Mouse (Mus musculus) adrenal gland, adult 18-20 months (tissue): ENCODE results near the gene Ptma. TPM values are rescaled to one million over a fixed set of nuclear protein-coding genes. Genes with fewer than 3 reads are reported as not detected.
A peak's percentile ranks its signal among the peaks of the same experiment; 100 is the strongest.
"Not testable (repeated sequence)": the region's sequence is repeated elsewhere in the genome, so short reads cannot be mapped to it uniquely, and the experiment has no call there.

ENCODE experiments used
- DNase-seq, 2 experiments: peaks; one replicate each; pipeline ENCODE4 v3.0.0; 2021 to 2022; ENCODE audit warnings: low spot score in 2 of 2
- total RNA-seq, 2 experiments: library from RNA; stranded (reverse); gene quantifications; 1 replicate in 1 of 2; 2 replicates in 1 of 2; pipeline ENCODE4 v1.2.3; 2021

Ptma gene
- total RNA-seq, 2 experiments from 2014 or later = 463 to 486 TPM

DNA sequence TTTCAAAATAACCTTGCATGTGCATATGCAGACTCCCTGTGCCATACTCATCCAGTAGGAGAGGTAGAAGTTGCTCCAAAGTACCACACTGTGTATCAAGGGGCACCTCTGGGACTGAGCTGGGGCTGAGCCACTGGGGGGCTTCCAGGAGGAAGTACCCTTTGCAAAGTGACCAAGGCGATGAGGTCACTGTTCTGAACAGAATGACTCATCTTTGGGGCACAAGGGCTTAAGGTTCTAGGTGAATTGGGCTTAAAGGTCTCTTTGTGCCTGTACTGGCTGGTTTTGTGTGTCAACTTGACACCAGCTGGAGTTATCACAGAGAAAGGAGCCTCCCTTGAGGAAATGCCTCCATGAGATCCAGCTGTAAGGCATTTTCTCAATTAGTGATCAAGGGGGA lies 13.5 kb upstream of the Ptma start:
- DNase-seq = not testable (repeated sequence)

DNA sequence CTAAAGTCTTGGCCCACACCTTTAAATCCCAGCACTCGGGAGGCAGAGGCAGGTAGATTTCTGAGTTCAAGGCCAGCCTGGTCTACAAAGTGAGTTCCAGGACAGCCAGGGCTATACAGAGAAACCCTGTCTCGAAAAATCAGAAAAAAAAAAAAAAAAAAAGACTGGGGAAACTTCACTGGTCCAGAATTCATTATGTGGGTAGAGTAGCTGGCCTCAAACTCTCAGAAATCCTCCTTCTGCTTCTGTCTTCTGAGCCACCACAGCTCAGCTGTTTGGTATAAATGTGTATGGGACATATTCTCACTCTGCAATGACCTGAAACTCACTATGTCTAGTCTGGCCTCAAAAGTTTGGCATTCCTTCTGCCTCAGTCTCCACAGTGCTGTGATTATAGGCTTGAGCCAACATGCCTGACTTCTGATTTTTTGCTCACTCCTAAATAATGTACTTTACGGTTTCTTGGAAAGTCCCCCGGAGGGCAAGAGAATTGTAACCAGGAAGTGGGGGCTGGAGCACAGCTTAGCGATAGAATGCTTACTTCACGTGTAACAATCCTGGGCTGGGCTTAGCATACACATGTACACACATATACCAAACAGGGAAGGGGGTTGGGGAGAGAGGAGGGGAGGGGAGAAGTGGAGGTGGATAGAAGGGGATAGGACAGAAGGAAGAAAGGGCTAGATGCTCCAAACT lies 10.7 kb upstream of the Ptma start:
- DNase-seq = no peak

DNA sequence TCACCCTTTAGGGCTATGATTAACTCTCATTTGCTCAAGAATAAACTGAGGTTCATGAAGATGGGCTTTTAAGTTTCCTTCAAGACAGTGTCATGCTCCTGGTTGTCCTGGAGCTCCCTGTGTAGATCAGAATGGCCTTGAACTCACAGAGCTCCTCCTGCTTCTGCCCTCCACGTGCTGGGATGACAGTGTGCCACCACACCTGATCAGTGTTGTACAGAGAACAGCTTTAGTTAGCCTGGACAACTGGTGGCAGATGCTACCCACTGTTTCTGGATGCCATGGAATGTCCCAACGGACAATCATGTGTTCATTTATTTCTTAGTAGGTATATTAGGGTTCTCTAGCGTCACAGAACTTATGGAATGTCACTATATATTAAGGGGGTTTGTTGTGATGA lies 9.4 kb upstream of the Ptma start:
- DNase-seq = no peak

DNA sequence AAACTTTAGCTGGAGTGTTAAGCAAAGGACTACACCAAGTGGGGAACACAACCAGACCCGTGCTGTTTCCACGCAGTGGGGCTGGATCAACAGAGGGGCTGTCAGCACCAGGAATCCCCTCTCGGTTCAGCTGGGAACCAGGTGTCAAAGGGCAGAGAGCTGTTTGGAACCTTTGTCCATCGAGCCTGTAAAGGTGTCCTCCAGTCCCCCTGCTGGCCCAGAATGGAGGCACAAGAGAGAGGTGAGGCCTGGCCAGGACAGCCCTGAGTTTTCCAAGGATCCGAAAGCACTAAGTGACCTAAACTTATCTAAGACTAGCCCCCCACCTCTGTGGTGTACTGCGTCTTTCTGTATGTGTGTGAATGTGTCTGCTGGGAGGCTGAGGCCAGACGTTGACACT lies 6.2 kb upstream of the Ptma start:
- DNase-seq = peak in 1 of 2 experiments; percentile 39

DNA sequence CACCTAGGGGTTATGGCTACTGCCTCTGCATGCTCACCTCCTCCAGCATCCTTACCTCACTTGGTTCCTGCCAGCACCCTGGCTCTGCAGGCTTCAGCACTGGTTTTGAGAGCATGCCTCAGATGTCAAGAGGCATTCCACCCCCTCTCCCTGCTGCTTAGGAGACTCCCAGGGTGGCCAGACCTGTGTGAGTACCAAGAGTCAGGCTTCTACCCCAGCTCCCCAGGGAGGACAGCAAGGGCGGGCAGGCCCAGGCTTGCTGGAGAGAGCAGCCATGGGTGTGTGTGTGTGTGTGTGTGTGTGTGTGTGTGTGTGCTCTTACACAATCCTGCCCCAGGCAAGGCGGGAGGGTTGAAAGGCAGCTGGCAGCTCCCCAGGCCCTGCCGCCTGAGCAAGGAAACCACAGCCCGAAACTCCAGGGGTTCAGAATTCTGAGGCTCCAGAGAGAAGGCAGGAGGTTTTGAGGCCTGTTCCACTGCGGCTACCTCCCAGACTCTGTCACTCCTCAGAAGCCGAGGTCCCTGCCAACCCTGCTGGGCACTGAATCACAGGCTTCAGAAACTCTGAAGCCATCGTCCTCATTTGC lies 4.1 kb upstream of the Ptma start:
- peak in 1 of 2 experiments; percentile 44 for DNase-seq

DNA sequence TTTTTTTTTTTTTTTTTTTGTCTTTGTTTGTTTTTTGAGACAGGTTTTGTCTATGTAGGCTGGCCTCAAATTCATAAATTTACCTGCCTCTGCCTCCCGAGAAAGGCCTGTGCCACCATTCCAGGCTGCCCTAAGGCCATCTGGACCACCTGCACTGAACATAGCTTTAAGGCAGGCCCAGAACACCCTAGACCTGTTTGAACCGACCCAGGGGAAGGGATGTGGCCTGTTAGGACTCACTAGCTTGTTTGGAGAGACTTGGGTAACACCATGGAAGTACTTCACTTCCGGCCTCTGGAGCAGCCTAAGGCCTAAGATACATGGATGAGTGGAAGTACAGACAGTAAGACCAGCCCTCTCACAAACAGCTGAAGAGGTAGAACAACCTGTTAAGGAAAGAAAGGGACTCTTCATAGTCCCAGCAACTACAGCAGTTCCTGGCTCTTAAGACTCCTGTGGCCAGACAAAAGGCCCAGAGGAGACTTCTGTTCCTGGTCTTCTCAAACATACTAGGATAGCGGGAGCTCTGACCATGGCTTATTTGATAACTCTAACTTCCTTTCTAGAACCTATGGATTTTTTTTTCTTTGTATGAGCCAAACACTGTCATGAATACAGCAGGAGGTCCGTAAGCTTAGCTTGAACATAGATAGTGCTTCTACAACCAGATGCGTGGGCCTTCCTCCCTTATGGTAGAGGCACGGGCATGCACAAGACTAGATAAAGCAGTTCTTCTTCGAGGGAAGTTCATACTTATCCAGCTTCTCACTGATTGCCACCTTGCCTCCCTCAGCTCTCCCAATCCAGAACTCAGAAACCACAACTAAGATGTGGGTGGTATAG lies 2.5 kb upstream of the Ptma start:
- no peak for DNase-seq

DNA sequence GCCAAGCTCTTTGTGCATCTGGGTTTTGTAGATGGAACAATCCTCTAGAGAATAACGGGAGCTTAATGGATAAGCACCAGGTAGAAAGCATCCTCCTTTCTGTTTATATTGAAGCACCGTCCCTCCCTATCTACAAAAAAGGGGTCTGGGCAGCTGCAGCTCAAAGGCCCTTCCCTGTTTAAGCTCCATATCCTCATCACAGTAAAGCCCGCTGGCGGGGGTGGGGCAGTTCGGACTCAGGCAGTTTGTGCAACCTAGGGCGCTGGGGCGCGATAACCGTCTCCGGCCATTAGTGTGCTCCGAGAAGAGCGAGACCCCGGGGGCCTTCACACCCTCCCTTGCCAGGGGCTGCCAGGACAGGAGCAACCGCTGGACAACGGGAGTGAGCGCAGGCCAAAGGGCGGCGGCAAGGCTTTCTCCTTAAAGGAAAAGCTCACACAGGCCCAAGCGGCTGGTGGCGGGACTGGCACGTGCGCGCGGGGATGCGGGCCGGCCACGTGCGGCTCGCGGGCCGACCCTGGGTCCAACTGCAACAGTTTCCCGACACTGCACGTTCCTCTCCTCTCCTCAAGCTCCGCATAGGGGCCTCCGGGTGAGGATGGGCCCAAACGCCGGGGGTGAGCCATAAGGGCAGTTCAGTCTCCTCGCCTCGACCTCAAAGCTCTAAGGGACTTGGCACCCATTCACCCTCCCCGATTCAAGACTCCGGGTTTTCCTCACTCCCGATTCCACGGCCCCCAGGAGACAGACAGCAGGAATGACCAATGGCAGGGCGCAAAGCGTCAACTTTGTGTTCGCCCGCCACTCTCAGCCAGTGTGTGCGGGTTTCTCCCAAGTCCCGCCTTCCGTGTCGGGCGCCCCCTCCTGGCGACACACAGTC lies 1.7 kb upstream of the Ptma start:
- peak; percentile 99 for DNase-seq

DNA sequence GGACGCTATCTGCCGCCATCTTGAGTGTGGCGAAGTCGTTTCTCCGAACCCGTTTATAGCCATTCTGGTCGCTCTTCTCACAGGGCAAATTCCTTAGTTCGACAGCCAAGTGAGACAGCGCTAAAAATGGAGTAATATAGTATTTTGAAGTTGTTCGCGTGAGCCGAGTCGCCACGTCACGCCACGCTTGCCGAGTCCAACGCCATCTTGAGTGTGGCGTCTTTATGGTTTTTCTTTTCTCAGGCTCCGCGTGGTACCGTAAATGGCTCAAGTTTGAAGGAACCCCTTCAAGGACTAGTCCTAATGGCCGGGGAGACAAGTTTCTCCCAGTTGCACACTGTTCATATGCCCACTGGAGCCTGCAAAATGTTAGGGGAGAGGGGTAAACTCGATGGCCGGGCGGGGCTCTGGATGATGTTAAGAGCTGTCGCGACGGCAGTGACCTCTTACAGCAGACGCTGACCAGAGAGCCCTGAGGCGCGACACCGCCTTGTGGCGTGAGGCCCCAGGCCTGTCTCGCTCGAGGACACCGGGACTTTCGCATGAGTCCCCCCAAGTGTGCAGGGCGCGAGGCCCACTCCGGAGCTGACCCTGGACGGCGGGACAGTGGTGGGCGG lies 919 bp upstream of the Ptma start:
- DNase-seq = peak in 1 of 2 experiments; percentile 76

DNA sequence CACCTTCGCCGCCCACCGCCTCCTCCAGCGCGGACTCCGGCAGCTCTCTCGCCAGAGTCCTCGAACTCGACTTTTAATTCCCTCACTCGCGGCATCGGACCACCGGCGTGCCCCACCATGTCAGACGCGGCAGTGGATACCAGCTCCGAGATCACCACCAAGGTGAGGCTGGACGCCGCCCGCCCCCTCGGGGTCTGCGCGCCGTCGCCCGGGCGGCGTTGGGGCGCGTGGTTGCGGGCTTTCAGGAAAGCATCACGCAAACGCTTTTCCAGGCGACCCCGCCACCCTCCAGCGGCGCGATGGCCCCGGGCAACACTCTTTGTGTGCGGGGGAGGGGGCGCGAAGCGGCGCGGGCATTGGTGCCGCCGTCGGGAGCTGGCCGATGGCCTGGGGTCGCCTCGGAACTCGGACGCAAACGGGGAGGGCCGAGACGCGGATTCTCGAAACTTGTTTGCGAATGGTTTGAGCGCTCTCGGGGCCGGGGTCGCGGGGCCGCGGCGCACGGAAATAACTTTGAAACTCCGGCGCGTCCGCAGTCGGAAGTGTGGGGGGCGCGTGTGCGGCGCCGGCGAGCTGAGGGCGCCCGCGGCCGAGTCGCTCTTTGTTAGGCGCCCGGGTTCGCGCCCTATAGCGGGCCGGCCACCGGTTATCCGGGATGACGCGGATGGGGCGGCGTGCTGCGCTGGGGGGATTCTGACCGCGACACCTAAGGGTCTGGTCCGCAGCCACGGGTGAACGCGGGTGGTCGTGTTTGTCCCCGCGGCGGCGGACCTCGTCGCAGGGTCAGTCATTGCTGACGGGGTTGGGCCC lies 468 bp downstream of the Ptma start:
- DNase-seq = peak; percentile 50 to 63

DNA sequence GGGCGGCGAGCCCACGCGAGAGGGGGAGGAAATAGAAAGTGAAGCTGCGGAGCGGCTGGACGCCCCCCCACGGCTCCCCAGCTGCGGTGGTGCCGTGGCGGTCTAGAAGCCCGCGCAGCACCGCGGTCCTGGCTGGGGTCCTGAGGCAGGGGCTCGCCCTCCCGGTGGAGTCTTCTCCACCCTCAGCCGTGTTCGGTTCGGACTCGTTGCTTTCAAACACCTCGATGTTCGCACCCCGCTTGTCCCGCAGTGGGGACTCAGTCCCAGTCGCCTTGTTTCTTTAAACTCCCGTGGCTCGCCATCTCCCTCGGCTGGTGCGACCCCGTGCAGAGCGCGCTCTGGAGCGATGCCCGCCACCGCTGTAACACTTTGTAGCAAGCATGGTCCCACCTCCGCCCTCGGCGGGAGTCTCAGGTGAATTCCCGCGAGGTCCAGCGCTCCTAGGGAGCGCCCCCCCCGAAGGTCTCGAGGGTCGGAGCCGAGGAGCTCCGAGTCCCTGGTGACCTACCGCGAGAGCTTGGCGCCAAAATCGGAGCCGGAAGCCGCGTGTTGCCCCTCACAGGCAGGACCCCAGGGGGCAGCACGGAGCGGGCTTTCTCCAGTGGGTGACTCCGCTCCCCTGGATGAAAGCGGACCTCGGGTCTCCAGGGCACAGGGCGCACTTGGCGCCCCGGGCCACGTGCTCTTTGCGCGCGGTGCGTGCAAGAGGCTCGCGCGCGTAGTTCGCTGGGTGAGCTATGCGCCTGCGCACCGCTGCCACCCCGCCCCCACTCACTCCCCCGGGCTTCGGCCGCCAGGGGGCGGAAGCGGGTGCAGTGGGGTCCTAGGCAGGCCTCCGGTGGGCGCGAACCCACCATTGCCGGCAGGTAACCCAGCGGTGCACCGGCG lies 1.3 kb downstream of the Ptma start:
- DNase-seq = peak; percentile 97 to 98

DNA sequence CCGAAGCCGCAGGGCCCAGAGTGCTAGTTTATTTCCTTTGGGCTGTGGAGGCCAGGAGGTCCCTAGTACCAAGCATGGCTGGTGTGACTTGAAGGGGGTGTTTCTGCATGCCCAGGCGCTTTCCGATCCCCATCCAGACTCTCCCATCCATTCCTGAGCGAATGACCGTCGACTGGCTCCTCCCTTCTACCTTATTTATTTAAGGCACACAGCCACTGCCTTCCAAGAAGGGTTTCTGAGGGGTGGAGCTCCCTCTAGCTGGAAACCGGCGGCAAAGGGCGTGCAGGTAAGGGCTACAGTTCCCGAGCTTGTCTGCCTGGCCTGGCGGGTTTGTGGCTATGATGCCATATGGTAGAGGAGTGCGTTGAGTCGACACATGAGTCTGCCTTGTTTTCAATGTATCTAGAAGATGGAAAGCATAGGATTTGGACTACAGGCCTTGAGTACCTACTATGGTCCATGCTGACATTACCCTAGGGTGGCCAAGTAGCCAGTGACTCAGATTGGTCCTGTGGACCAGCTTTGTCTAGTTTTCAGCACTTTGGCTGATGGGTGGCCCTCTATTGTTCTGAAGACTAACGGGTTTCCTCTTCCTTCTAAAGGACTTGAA lies 2.1 kb downstream of the Ptma start:
- peak in 1 of 2 experiments; percentile 42 for DNase-seq

DNA sequence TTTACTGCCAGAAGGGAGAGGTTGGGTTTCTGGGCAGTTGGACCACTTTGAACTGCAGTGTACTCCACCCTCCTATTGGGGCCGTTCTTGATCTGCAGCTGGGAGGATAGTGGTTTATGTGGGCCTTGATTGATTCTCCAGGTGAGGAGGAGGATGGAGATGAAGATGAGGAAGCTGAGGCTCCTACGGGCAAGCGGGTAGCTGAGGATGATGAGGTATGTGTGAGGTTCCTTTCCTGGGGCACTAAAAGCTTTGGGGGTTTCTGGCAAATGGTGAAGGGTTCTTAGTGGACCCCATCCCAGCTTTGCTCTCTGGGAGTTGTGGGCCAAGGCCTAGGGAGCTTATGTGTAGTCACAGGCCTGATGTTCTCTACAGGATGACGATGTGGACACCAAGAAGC lies 3.1 kb downstream of the Ptma start:
- DNase-seq = no peak

DNA sequence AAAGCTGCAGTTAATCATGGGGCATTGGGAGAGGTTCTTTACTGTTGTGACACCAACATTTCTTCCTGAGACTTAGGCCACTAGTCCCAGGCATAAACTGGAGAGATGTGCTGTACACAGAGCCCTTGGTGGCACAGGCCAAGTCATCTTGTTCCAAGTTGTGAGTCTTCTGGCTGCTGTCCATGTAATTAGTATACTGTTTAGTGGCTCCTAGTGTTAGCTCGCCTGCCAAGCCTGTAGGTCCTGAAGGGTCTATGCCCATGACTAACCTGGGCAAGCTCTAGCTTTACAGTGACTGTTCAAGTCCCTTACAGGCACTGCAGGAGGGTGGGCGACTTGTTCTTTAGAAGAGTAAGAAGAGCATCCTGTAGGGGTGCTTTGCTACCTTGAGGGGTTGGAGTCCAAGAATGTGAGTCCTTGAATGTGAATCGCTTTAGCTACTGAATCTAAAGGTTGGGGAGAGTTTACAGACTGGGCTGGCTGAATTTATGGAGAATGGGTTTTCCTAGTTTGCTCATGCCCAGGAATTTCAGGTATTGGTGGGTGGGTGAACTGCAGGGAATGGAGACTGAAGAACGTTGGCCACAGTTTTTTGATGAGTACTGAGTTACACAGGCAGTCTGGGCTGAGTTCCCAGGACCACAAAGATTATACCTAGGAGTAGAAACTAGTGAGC lies 4.5 kb downstream of the Ptma start:
- no peak for DNase-seq

DNA sequence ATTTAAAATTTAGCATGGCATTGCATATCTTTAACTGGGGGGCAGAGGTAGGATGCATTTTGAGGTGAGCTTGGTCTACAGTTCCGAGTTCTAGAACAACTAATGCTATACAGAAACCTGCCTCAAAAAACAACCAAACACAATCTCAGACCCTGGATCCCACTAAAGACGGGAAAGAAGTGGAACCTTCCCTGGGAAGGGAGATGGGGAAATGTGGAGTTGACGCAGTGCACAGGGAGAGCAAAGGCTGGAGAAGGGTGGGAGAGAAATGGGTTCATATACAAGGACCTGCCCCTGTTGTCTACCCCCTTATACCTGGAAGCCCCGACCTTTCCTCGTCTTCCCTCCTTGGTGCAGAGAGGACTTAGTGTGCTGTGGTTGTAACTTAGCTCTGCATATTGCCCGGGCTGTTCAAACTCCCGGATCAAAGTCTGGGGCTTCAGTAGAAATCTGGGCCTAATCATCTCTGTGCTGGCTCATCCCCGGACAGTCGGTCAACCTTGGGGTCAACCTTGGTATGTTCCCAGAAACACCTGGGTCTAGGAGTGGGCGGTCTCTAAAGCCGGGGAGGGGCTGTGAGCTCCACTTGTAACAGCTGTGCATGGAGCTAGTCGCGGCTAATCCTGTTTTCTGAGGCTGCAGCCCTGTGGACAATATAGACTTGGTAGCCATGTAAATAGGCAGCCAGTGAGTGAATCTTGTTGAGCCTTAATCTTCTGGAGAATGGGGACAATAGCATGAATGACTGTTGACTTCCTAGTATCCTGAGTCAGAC lies 5.2 kb downstream of the Ptma start:
- no peak for DNase-seq

DNA sequence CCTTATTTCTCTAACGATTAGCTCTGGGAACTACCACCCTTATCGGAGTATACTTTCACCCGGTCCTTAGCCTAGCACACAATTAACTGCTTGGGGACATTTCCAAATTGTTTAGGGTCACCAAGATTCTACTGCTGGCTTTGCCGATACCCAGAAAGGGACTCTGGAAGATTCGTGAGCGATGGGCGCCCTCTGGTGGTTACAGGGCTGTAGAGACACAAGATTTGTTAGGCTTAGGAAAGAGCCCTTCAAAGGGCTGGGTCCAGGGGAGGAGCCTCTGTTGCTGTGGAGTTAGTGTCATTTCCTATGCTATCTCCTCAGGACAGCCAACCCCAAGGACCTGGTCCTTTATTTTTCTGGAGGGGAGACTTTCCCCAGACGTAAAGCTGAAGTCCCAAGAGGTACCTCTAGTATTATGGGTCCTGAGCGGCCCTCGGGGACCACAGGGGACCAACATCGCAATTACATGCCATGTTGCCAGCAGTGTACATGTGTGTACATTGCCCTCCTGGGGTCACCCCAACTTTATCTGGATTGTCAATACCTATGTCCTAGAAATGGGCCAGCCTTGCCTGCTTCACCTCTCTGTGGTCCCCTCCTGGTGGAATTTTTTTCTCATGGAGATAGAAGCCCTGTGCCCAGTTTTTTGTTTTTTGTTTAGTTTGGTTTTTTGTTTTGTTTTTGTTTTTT lies 6.0 kb downstream of the Ptma start:
- DNase-seq = peak; percentile 94 to 97

DNA sequence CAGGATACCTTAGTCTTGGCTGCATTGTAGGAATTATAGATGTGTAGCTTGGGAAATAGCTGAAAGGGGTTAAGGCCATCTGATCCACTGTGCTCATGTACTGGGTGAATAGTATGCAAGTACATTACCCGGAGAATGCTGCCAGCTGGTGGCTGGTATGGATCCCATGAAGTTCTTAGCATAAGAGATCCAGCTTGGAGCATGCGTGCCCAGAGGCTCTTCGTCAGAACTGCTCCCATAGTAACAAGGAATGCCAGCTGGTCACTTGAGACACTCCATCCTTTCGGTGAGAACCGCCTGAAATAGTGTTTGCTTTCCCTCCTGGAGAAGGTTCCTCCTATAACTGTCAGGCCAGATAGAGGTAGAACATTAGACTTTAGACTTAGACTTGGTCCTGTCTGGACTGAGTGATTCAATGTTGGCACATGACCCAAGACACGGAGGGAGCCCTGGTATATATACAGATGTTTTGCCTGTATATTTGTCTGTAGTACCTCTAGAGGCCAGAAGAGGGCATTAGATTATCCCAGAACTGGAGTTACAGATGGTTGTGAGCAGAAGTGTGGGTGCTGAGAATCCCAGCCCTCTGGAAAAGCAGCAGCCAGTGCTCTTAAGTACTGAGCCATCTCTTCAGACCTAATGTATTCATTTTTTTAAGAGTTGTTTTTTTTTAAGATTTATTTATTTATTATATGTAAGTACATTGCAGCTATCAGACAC lies 7.0 kb downstream of the Ptma start:
- no peak for DNase-seq
